Mouse (Mus musculus): ENCODE measurements around the gene Rtkn2. TPM values are rescaled to one million over a fixed set of nuclear protein-coding genes. Genes with fewer than 3 reads are reported as not detected.

Gene Rtkn2
- polyA plus RNA-seq, 1 experiment from 2014 or later: 22.4 TPM

- 90% methylated on average over 4 of the region's 4 CpGs for WGBS
- H3K27me3 ChIP-seq (ENCODE audit: poor library complexity, severe bottlenecking): 0 out of 2 replicates have a peak, but pooled peaks cover 4% of the 10 kb centered on the region
- DNase-seq (ENCODE audit: extremely low spot score, low spot score): no peak
- H3K4me3 ChIP-seq: no peak overlapping the region
- no peaks in the 10 kb centered on the region for H3K9me3 ChIP-seq
- peaks cover 41% of the 10 kb centered on the region for H3K4me1 ChIP-seq
- H3K27ac ChIP-seq: peak overlapping the region; percentile 30; the same call in 1 of the 2 replicates
- no peaks in the 10 kb centered on the region for H3K36me3 ChIP-seq (replicated peaks)
These were observed 14.0 kb upstream of the Rtkn2 start for GRCm38 (mm10) chr10:67965251-67965986.

- Histone ChIP-seq H3K27me3 (ENCODE audit: poor library complexity, severe bottlenecking) (0 out of 2 replicates have a peak, but pooled peaks cover 4% of the 10 kb centered on the region), H3K4me3 (no peak overlapping the region), H3K4me1 (peaks cover 36% of the 10 kb centered on the region), H3K36me3 (replicated peaks) (no peaks in the 10 kb centered on the region), H3K27ac (peak overlapping the region; percentile 30; the same call in 1 of the 2 replicates), H3K9me3 (no peaks in the 10 kb centered on the region)
- DNase-seq (ENCODE audit: extremely low spot score, low spot score): no peak
- 69% methylated on average over 6 of the region's 6 CpGs for WGBS
These were observed 13.3 kb upstream of the Rtkn2 start for GRCm38 (mm10) chr10:67966102-67966501.

GRCm38 (mm10) chr10:67966983-67967382 lies 12.4 kb upstream of the Rtkn2 start:
- no peaks in the 10 kb centered on the region for H3K9me3 ChIP-seq
- H3K27ac ChIP-seq: no peak overlapping the region
- WGBS: 90% methylated on average over 2 of the region's 2 CpGs
- DNase-seq (ENCODE audit: extremely low spot score, low spot score): no peak
- no peak overlapping the region for H3K4me3 ChIP-seq
- 0 out of 2 replicates have a peak, but pooled peaks cover 4% of the 10 kb centered on the region for H3K27me3 ChIP-seq (ENCODE audit: poor library complexity, severe bottlenecking)
- peaks cover 38% of the 10 kb centered on the region for H3K4me1 ChIP-seq
- H3K36me3 ChIP-seq (replicated peaks): no peaks in the 10 kb centered on the region

GRCm38 (mm10) chr10:67971166-67971796 lies 8.1 kb upstream of the Rtkn2 start:
- H3K36me3 ChIP-seq (replicated peaks): no peaks in the 10 kb centered on the region
- H3K27me3 ChIP-seq (ENCODE audit: poor library complexity, severe bottlenecking): no peaks in the 10 kb centered on the region
- H3K9me3 ChIP-seq: no peaks in the 10 kb centered on the region
- H3K4me3 ChIP-seq: no peak overlapping the region
- DNase-seq (ENCODE audit: extremely low spot score, low spot score): no peak
- H3K4me1 ChIP-seq: peaks cover 7% of the 10 kb centered on the region; the same call in 1 of the 2 replicates
- WGBS: 69% methylated on average over 11 of the region's 11 CpGs
- 0 out of 2 replicates have a peak overlapping the region, but pooled peaks have one; percentile 20 for H3K27ac ChIP-seq

GRCm38 (mm10) chr10:67977271-67977670 lies 2.1 kb upstream of the Rtkn2 start:
- Histone ChIP-seq H3K27me3 (ENCODE audit: poor library complexity, severe bottlenecking) (no peaks in the 10 kb centered on the region), H3K9me3 (no peaks in the 10 kb centered on the region), H3K4me1 (peaks cover 17% of the 10 kb centered on the region), H3K36me3 (replicated peaks) (peaks cover under 1% of the 10 kb centered on the region; the same call in 1 of the 2 replicates), H3K4me3 (no peak overlapping the region), H3K27ac (no peak overlapping the region)
- 64% methylated on average over 4 of the region's 4 CpGs for WGBS
- DNase-seq (ENCODE audit: extremely low spot score, low spot score): no peak

- Histone ChIP-seq H3K4me1 (peaks cover 17% of the 10 kb centered on the region), H3K4me3 (no peak overlapping the region), H3K9me3 (no peaks in the 10 kb centered on the region), H3K27ac (no peak overlapping the region), H3K36me3 (replicated peaks) (peaks cover 25% of the 10 kb centered on the region), H3K27me3 (ENCODE audit: poor library complexity, severe bottlenecking) (no peaks in the 10 kb centered on the region)
- 91% methylated on average over 8 of the region's 8 CpGs for WGBS
- DNase-seq (ENCODE audit: extremely low spot score, low spot score): no peak
These were observed 4.4 kb downstream of the Rtkn2 start for GRCm38 (mm10) chr10:67983776-67984175.

- Histone ChIP-seq H3K4me3 (no peak overlapping the region), H3K36me3 (replicated peaks) (peaks cover 32% of the 10 kb centered on the region), H3K4me1 (peaks cover 10% of the 10 kb centered on the region), H3K9me3 (no peaks in the 10 kb centered on the region), H3K27me3 (ENCODE audit: poor library complexity, severe bottlenecking) (no peaks in the 10 kb centered on the region), H3K27ac (no peak overlapping the region)
- 56% methylated on average over 13 of the region's 13 CpGs for WGBS
- DNase-seq (ENCODE audit: extremely low spot score, low spot score): peak; percentile 55
These were observed 5.0 kb downstream of the Rtkn2 start for GRCm38 (mm10) chr10:67984271-67984943.

- Histone ChIP-seq H3K9me3 (no peaks in the 10 kb centered on the region), H3K36me3 (replicated peaks) (peaks cover 39% of the 10 kb centered on the region), H3K4me1 (peaks cover 9% of the 10 kb centered on the region), H3K27me3 (ENCODE audit: poor library complexity, severe bottlenecking) (no peaks in the 10 kb centered on the region), H3K4me3 (no peak overlapping the region), H3K27ac (no peak overlapping the region)
- WGBS: 94% methylated on average over 17 of the region's 17 CpGs
- no peak for DNase-seq (ENCODE audit: extremely low spot score, low spot score)
These were observed 5.7 kb downstream of the Rtkn2 start for GRCm38 (mm10) chr10:67985100-67985499.

GRCm38 (mm10) chr10:67995356-67995755 lies 16.0 kb downstream of the Rtkn2 start:
- DNase-seq (ENCODE audit: extremely low spot score, low spot score): no peak
- 84% methylated on average over 12 of the region's 12 CpGs for WGBS
- Histone ChIP-seq H3K36me3 (replicated peaks) (peaks cover 52% of the 10 kb centered on the region), H3K4me1 (peaks cover 11% of the 10 kb centered on the region), H3K27me3 (ENCODE audit: poor library complexity, severe bottlenecking) (no peaks in the 10 kb centered on the region), H3K4me3 (no peak overlapping the region), H3K27ac (no peak overlapping the region), H3K9me3 (peaks cover 9% of the 10 kb centered on the region; the same call in 1 of the 2 replicates)

- Histone ChIP-seq H3K36me3 (replicated peaks) (peaks cover 51% of the 10 kb centered on the region), H3K27ac (no peak overlapping the region), H3K4me3 (no peak overlapping the region), H3K4me1 (peaks cover 11% of the 10 kb centered on the region), H3K27me3 (ENCODE audit: poor library complexity, severe bottlenecking) (no peaks in the 10 kb centered on the region), H3K9me3 (peaks cover 9% of the 10 kb centered on the region; the same call in 1 of the 2 replicates)
- WGBS: 2% methylated on average over 1 of the region's 1 CpGs
- DNase-seq (ENCODE audit: extremely low spot score, low spot score): no peak
These were observed 16.8 kb downstream of the Rtkn2 start for GRCm38 (mm10) chr10:67996171-67996570.

- DNase-seq (ENCODE audit: extremely low spot score, low spot score): peak; percentile 76
- H3K27ac ChIP-seq: no peak overlapping the region; the same call in 1 of the 2 replicates
- peaks cover 48% of the 10 kb centered on the region for H3K36me3 ChIP-seq (replicated peaks)
- 40% methylated on average over 13 of the region's 13 CpGs for WGBS
- no peaks in the 10 kb centered on the region for H3K27me3 ChIP-seq (ENCODE audit: poor library complexity, severe bottlenecking)
- H3K4me3 ChIP-seq: no peak overlapping the region
- H3K4me1 ChIP-seq: peaks cover 11% of the 10 kb centered on the region
- H3K9me3 ChIP-seq: no peaks in the 10 kb centered on the region
These were observed 18.8 kb downstream of the Rtkn2 start for GRCm38 (mm10) chr10:67998116-67998635.

GRCm38 (mm10) chr10:67999170-67999569 lies 19.8 kb downstream of the Rtkn2 start:
- WGBS: 94% methylated on average over 10 of the region's 10 CpGs
- Histone ChIP-seq H3K36me3 (replicated peaks) (peaks cover 45% of the 10 kb centered on the region), H3K27me3 (ENCODE audit: poor library complexity, severe bottlenecking) (no peaks in the 10 kb centered on the region), H3K4me3 (no peak overlapping the region), H3K27ac (no peak overlapping the region), H3K9me3 (no peaks in the 10 kb centered on the region), H3K4me1 (peaks cover 11% of the 10 kb centered on the region)
- DNase-seq (ENCODE audit: extremely low spot score, low spot score): no peak

All from forebrain, embryonic 10.5 days (tissue).